Mouse (Mus musculus): Measurements from ENCODE around the gene Bdkrb1. TPM values are rescaled to one million over a fixed set of nuclear protein-coding genes. Genes with fewer than 3 reads are reported as not detected.

Gene Bdkrb1
- total RNA-seq, 4 experiments from 2014 or later, result 0.34 TPM; not detected in 3

DNA sequence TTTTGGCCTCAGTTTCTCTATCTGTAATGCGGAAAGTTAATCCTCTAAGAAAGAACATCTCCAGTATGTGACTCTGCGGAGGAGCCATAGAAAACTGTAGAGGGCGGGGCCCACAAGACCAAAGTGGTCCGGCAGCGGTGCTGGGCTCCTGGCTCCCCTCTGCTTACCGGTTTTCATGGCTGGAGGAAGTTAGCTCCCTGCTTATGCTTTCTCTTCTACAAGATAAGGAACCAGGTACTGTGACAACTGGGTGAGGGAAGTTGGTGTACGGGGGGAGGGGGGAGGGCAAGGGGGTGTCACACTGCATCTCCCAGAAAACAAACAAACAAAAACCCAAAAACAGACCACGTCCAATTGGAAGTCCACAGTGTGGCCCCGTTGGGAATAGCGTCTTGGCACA, 4.4 kb upstream of the Bdkrb1 start:
- DNase-seq (ENCODE audit: low spot score in 2 of 2), result no peak

DNA sequence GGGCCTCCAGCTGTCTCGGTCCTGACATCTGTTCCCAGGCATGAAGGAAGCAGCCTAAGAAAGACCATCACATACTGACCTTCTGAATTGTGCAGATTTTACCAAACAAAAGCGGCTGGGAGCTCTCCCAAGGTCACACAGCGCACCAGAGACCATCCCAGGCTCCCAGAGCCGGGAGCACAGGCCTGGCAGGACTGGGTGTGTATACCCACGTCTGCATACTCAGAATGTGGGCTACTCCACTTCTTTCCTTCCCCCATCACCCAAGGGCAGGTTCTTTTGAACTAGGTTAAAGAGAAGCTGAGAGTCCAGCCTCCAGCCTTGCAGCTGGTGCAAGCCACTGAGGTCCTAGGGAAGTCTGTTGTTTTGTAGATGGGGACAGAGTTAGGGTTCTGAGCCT, 3.8 kb upstream of the Bdkrb1 start:
- DNase-seq (ENCODE audit: low spot score in 2 of 2), result no peak

DNA sequence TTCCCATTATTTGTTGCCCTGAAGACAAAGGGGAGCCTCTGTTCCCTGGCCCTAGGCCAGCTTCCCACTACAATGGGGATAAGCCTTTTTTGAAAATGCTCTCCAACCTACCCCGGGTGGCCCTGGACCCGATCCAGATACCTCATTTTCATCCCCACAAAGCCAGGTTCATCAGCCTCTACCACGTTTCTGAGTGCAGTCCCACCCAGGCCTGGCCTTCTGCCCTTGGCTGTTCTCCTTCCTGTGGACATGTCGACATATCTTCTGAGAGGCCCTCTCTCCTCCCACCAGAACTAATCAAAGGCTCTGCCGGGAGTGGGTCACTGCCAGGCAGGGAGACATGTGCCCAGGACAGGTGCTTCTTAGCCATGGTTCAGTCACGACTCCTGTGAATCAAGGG, 1.3 kb upstream of the Bdkrb1 start:
- no peak for DNase-seq (ENCODE audit: low spot score in 2 of 2)

DNA sequence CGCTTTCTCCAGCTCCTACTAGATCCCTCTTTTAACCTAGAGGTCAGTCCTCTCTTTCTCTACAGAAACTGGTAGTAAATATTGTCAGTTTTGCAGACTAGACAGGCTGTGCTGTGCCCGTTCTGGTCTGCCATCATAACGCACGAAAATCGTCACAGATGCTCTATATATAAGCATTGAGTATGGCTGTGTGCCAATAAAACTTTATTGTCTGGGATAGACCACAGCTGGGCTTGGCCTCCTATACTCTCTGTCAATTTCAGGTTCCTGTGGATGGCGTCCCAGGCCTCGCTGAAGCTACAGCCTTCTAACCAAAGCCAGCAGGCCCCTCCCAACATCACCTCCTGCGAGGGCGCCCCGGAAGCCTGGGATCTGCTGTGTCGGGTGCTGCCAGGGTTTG, 1.0 kb downstream of the Bdkrb1 start:
- no peak for DNase-seq (ENCODE audit: low spot score in 2 of 2)

DNA sequence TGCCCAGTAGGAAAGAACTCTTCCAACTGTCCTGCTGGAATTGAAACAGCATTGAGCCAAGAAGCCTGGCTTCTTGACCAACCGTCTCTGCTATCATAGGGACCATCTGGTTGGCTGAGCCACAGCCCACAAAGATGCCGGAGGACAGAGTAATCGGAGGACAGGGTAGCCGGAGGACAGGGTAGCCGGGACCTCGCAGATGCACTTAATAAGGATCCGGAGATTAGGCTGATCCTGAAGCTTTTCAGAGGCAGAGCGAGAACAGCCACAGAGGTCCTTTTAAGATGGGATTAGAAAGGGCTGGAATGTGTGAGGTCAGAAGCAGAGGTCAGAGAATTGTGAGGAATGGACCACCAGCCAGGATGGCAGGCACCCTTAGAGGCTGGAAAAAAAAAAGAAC, 2.3 kb downstream of the Bdkrb1 start:
- no peak for DNase-seq (ENCODE audit: low spot score in 2 of 2)

DNA sequence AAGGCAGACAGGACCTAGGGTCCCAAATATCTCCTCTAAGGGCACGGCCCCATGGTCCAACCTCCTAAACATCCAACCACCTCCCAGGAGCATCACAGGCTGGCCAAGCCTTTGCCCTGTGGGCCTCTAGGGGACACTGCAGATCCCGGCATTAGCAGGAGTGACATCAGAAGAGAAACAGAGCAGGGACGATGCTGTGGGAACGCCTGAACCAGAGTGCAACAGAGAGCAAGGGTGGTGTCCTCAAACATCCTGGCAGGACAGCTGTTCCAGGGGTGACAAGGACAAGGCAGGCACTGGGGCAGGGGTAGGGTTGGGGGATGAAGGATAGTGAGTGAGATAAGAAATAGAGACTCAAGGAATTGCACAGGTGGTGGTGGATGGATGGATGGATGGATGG, 4.0 kb downstream of the Bdkrb1 start:
- no peak for DNase-seq (ENCODE audit: low spot score in 2 of 2)

DNA sequence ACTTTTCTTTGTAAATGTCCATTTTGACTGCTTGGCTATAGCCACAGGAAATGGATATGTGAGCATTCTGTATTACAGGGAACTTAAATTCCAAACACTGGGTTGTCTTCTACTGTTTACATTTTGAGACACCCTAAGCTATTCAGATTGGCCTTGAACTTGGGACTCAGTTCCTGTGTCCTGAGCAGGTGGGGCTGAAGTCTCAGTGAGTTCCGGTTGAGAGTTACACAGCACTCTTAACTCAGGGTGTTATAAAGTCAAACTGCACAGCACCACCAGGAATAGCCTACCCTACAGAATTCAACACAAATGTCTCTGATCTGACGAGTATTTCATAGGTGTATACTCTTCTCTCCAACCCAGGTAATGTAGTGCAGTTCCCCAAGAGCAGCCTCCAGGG, 8.2 kb downstream of the Bdkrb1 start:
- no peak for DNase-seq (ENCODE audit: low spot score in 2 of 2)

DNA sequence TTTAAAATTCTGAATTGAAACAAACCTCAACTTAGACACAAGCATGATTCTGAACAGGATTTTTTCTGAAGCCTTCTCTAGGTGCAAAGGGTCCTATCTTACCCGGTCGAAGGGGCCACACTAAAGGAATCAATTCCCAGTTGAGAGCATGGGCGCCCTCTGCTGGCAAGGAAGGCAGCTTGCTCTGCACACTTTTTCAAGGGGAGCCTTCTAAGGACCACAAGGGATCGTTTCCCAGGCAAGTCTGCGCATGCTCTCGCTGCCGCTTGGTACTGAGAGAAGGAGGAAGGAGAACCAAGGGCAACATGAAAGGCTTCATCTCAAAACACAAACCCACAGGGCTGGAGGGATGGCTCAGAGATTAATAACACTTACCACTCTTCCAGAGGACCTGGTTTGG, 8.9 kb downstream of the Bdkrb1 start:
- no peak for DNase-seq (ENCODE audit: low spot score in 2 of 2)

DNA sequence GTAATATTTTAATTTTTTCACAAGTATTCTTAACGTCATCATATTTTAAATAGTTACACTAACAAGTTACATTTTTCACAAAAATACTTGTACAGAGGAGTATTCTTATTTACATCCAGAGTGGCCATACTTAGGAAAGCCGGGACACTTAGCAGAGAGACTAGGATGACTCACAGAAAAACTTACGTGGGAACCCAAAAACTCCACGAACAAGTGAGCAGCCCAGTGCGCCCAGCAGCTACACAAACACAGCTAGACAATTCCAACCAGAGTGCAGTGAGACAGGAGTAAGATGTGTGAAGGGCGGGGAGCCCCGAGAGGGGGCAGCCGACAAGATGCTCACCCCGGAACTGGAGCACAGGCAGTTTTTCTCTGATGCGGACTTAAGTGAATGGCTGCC, 10.7 kb downstream of the Bdkrb1 start:
- no peak for DNase-seq (ENCODE audit: low spot score in 2 of 2)

DNA sequence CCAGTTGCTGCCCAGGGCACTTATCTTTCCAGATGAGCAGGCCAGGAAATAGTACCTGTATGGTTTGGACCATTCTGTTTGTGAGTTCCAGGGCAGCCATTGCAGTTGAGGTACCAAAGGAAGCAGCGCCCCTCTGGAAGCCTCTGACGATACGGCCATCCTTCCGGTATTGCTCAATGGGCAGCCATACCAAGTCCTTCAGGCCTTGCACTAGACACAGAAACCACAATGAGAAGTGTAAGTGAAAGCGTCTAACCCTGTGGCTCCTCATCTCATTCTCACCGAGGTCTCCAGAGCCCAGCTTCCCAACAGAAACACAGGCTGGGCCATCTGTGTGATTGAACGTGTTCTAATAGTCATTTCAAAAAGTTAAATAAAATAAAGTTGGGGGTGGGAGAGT, 19.2 kb downstream of the Bdkrb1 start:
- no peak for DNase-seq (ENCODE audit: low spot score in 2 of 2)

DNA sequence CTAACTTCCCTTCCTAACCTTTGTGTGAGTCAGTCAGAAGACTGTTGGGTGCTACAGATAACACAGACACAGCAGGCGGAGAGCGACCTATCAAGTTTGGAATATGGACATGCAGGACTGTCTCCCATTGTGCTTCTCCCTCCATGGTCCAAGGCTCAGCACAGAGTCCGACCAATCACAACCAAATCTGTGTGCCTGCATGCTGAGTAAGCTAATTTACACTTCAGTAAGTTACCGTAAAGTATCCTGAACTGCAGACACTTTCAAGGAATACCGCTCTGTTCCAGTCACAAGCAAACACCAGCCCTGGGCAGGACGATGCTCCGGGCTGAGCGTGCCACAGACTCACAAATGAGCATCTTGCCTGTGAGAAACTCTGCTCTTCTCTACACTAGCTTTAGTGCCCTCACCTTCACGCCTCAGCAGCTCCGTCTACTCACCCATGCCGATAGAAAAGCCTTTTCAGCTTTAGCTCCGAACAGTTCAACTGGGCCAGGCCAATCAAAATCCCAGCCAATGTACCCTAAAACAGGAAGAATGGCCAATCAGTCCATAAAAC, 20.2 kb downstream of the Bdkrb1 start:
- DNase-seq (ENCODE audit: low spot score in 2 of 2), result no peak

DNA sequence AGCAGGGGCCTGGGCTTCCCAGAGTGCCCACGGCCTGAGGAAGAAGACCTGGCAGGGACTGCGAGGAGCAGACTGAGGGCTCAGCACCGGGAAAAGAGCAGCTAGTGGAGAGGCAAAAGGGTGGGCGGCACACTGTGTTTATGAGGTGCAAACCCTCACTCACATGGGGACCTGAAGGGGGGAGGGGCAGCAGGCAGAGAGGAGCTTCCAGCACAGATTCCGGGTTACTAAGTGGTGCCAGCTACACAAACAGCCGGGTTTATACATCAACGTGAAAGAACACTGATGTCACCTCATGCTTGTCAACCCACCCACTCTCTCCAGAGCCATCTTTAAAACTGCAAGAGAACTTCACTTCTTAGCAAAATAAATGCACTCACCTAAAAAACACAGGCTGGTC, 22.9 kb downstream of the Bdkrb1 start:
- DNase-seq (ENCODE audit: low spot score in 2 of 2), result no peak

DNA sequence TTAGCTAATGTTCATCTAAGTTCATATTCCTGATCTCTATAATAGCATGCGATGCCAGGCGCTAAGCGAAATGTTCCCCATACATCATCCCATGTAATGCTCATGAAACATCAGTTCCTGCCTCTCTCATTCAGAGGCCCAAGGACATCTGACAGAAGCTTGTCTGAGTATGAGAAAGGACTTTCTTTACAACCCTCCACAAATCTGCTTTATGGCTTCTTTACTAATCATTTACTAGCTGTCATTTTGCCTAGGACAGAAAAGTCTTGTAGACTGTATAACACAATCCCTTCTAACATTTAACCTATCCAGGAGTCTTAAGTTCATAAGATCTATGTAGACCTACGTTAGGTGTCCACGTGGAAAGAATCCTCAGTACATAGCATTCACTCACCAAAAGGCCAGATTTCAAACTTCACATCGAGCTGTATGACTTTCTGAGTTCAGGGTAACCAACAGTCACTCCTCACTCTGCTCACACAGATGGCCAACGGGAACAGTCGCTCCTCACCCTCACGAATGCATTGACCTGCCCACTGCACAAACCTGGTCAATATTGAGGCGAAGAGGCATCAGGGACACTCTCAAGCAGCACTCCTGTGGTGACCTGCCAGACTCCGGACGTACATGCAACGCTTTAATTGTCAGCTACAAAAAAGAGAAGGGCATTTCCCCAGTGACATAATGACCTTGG, 31.6 kb downstream of the Bdkrb1 start:
- no peak for DNase-seq (ENCODE audit: low spot score in 2 of 2)

DNA sequence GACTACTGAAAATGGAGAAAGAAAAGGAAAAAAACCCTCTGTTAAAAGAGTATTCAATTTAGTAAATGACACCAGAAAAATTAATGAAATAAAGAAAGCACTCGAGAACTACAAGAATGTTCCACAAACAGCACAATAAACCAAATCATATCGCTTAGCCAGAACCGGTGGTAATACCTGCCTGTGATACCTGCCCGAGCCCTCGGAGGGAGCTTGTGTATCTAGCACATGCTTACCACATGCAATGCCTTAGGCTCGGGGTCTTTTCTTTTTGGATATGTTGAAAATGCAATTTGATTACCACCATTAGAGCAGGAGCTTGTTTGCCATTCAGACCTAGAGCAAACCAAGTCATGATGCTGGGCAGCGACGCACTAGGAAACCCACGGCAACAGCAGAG, 33.7 kb downstream of the Bdkrb1 start:
- no peak for DNase-seq (ENCODE audit: low spot score in 2 of 2)

DNA sequence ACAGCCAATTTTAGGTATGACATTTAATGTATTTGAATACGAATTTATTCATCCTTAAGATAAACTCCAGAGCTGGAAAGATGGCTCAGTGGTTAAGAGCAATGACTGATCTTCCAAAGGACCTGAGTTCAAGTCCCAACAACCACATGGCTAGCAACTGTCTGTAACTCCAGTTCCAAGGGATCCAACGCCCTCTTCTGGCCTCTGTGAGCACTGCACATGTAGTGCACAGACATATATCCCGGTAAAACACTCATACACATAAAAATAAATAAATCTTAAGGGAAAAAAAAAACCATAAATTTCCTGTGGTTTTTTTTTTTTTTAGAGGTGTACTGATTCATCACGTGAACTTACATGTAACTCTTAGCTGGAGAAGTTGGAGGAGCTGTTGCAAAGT, 34.7 kb downstream of the Bdkrb1 start:
- no peak for DNase-seq (ENCODE audit: low spot score in 2 of 2)

DNA sequence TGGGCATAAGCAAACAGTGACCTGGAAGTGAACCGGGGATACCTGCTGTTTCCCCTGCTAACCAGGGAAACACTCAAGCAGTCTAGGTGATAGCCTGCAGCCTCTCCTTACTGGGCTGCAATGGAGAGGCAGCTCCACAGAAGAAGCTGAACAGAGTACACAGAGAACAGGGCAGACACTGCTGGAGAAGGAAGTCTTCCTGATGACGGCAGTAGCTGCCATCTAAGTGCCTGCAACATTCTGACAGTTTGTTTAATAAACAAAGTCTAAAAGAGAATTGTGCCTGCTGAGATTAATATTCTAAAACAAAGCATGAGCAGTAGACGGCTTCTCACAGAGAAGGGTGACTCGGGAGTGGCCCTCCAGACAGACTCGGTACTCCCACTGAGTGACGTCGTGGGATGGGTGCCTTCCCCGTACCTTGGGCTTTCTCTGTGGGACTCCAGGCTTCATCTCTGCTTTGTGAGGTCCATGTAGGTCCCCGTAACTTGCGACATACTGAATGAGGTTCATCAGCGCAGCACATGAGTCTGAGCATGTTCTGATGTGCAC, 40.0 kb downstream of the Bdkrb1 start:
- DNase-seq (ENCODE audit: low spot score in 2 of 2), result no peak

Other genes with a start within 250 kb of the Bdkrb1 start
- gene D430019H16Rik, start 149.2 kb upstream of the Bdkrb1 start, total RNA-seq (2022), result under 1 TPM; 0.10 to 0.18 (median 0.15) TPM
- gene Bdkrb2, start 39.9 kb upstream of the Bdkrb1 start, total RNA-seq (2022), result under 1 TPM; 0.27 to 0.35 (median 0.33) TPM
- 1 to 10 TPM; 6.1 to 7.7 (median 6.3) TPM for gene Gskip, start 81.7 kb downstream of the Bdkrb1 start, total RNA-seq (2022)
- 10 to 100 TPM; 16.8 to 20.5 (median 19.0) TPM for gene Atg2b, start 82.1 kb downstream of the Bdkrb1 start, total RNA-seq (2022)
- gene Ak7, start 102.9 kb downstream of the Bdkrb1 start, total RNA-seq (2022), result not detected
- 10 to 100 TPM; 58.1 to 82.8 (median 62.0) TPM for gene Papola, start 181.6 kb downstream of the Bdkrb1 start, total RNA-seq (2022)